Mouse (Mus musculus) forebrain, embryonic 16.5 days (tissue): ENCODE results near the gene Gbgt1. TPM values are rescaled to one million over a fixed set of nuclear protein-coding genes. Genes with fewer than 3 reads are reported as not detected.
"Not testable (repeated sequence)": the region's sequence is repeated elsewhere in the genome, so short reads cannot be mapped to it uniquely, and the experiment has no call there.

Experiments used
- ATAC-seq: fragments of 200-750 bp; cut with Nextera tagmentation; 2 replicates; pipeline ENCODE4 v1.8.0; 2017; ENCODE audit warnings: mild to moderate bottlenecking, moderate library complexity
- H3K27ac ChIP-seq: fragments of 300-500 bp; sonication (generic); 2 replicates; pipeline ENCODE4 v1.5.1; 2014; ENCODE audit warnings: low read length, control low read depth
- H3K27me3 ChIP-seq: fragments of 300-500 bp; sonication (generic); replicated peaks from 2 replicates; pipeline ENCODE4 v1.6.1; 2014; ENCODE audit warnings: low read length; ENCODE audit not compliant: control insufficient read depth, insufficient read depth
- H3K36me3 ChIP-seq: fragments of 300-500 bp; sonication (generic); 2 replicates; pipeline ENCODE4 v1.6.1; 2014; ENCODE audit not compliant: control insufficient read depth, insufficient read depth
- H3K4me1 ChIP-seq: fragments of 300-500 bp; sonication (generic); replicated peaks from 2 replicates; pipeline ENCODE4 v1.6.1; 2014; ENCODE audit warnings: low read length; ENCODE audit not compliant: control insufficient read depth, insufficient read depth
- H3K4me2 ChIP-seq: fragments of 300-500 bp; sonication (generic); 2 replicates; pipeline ENCODE4 v1.6.1; 2014; ENCODE audit warnings: mild to moderate bottlenecking, low read length, control low read depth
- H3K4me3 ChIP-seq: fragments of 300-500 bp; sonication (generic); replicated peaks from 2 replicates; pipeline ENCODE4 v1.5.1; 2014; ENCODE audit warnings: mild to moderate bottlenecking, low read length, control low read depth
- H3K9ac ChIP-seq: fragments of 300-500 bp; sonication (generic); replicated peaks from 2 replicates; pipeline ENCODE4 v1.6.1; 2014; ENCODE audit warnings: low read depth, low read length, control low read depth
- H3K9me3 ChIP-seq: fragments of 300-500 bp; sonication (generic); 2 replicates; pipeline ENCODE4 v1.6.1; 2016; ENCODE audit warnings: low read length; ENCODE audit not compliant: control insufficient read depth
- WGBS: fragments of 180-500 bp; shearing (Covaris S2); extraction: QIAGEN DNeasy Blood & Tissue Kit; methylation state at CpG from one replicate; pipeline ENCODE4 v1.1.7; 2014; 5-methylcytosine and 5-hydroxymethylcytosine counted together
- polyA plus RNA-seq: library from polyadenylated mRNA; unstranded; fragments of >200 nt; fragmentation: Nextera tagmentation; extraction: Ambion mirVana; gene quantifications from 2 replicates; pipeline ENCODE4 v1.2.1, GENCODE M21; 2015

Gbgt1 gene
- polyA plus RNA-seq, 1 experiment from 2014 or later: 0.51 TPM

- Histone ChIP-seq H3K27ac (no peak overlapping the region), H3K9ac (no peak overlapping the region), H3K36me3 (no peaks in the 10 kb centered on the region), H3K4me2 (no peak overlapping the region), H3K4me1 (no peaks in the 10 kb centered on the region), H3K9me3 (no peaks in the 10 kb centered on the region), H3K4me3 (no peak overlapping the region), H3K27me3 (no peaks in the 10 kb centered on the region)
- ATAC-seq: no peak
- WGBS: 89% methylated on average over 16 of the region's 16 CpGs
These were observed 693 bp upstream of the Gbgt1 start for GRCm38 (mm10) chr2:28495801-28496595.

GRCm38 (mm10) chr2:28497561-28497960 is 870 bp downstream of the Gbgt1 start:
- no peak overlapping the region for H3K4me3 ChIP-seq
- H3K27me3 ChIP-seq: no peaks in the 10 kb centered on the region
- no peak overlapping the region for H3K4me2 ChIP-seq
- 80% methylated on average over 5 of the region's 5 CpGs for WGBS
- H3K4me1 ChIP-seq: no peaks in the 10 kb centered on the region
- ATAC-seq: no peak
- H3K36me3 ChIP-seq: no peaks in the 10 kb centered on the region
- H3K9ac ChIP-seq: no peak overlapping the region
- no peaks in the 10 kb centered on the region for H3K9me3 ChIP-seq
- no peak overlapping the region for H3K27ac ChIP-seq

DNA sequence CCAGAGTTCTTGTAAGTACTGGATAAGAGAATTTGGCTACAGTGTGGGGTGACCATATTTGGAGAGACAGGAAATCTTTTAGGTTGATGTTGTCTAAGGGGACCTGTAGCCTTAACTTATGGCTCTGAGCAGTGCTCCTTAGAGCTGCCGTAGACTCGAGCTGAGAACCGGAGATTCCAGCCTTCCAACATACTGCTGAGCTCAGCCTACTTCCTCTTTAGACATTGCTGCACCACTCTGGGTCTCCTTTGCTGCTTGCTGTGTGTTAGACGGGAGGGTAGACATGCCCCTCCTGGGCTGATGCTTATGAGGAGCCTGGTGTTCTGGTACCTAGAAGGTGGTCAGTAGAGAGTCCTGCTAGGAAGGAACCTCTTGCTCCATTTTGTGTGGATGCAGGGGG is 1.7 kb downstream of the Gbgt1 start:
- Histone ChIP-seq H3K4me1 (no peaks in the 10 kb centered on the region), H3K27me3 (no peaks in the 10 kb centered on the region), H3K4me2 (no peak overlapping the region), H3K9me3 (no peaks in the 10 kb centered on the region), H3K36me3 (no peaks in the 10 kb centered on the region), H3K27ac (no peak overlapping the region), H3K9ac (no peak overlapping the region), H3K4me3 (no peak overlapping the region)
- WGBS: 92% methylated on average over 4 of the region's 4 CpGs
- no peak for ATAC-seq

DNA sequence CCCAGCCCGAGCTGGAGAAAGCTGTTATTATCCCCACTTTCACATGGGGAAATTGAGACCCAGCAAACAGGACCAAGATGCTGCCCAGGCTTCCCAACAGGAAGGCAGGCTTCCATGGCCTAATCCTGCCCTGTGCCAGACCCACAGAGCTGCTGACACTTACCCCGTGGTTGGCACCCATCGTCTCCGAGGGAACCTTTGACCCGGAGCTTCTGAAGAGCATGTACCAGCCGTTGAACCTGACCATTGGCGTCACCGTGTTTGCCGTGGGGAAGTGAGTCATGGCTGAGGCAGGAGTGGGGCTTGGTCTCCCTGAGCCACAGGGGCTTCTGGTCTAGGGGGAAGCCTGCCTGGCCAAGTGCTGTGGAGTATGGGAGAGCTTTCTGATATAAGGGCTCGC is 6.3 kb downstream of the Gbgt1 start:
- no peak for ATAC-seq
- Histone ChIP-seq H3K4me2 (no peak overlapping the region), H3K9ac (no peak overlapping the region), H3K27ac (no peak overlapping the region), H3K4me3 (no peak overlapping the region), H3K27me3 (no peaks in the 10 kb centered on the region), H3K36me3 (no peaks in the 10 kb centered on the region), H3K9me3 (no peaks in the 10 kb centered on the region), H3K4me1 (no peaks in the 10 kb centered on the region)
- 86% methylated on average over 10 of the region's 10 CpGs for WGBS

DNA sequence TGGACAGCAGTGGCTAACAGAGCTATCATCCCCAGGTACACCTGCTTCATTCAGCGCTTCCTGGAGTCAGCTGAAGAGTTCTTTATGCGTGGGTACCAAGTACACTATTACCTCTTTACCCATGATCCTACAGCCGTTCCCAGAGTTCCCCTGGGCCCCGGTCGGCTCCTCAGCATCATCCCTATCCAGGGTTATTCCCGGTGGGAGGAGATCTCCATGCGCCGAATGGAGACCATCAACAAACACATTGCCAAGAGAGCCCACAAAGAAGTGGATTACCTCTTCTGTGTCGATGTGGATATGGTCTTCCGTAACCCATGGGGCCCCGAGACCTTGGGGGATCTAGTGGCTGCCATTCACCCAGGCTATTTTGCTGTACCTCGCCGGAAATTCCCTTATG is 8.0 kb downstream of the Gbgt1 start:
- WGBS: 92% methylated on average over 13 of the region's 13 CpGs
- Histone ChIP-seq H3K9ac (no peak overlapping the region), H3K4me3 (no peak overlapping the region), H3K27ac (no peak overlapping the region), H3K36me3 (no peaks in the 10 kb centered on the region), H3K4me1 (no peaks in the 10 kb centered on the region), H3K27me3 (no peaks in the 10 kb centered on the region), H3K4me2 (no peak overlapping the region), H3K9me3 (no peaks in the 10 kb centered on the region)
- ATAC-seq: no peak

DNA sequence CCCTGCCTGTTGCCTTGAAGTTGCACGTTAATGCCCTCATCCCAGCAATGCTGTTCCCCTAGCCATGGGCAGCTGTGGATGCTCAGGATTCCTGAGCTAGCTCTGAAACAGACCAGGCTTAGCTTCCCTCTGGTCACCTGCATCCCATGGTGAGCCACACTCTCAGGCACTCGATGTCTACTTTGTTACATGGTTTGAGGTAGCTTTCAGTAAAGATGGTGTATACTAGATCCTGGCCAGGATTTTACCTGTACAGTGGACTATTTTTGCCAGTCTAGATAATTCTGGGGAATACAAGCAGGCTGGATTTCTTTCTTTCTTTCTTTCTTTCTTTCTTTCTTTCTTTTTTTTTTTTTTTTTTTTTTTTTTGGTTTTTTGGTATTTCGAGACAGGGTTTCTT is 9.1 kb downstream of the Gbgt1 start, which contains the start of gene Gm10134:
TSS of gene Gm10134 (plus strand) at position 301 of the 400 bp plus-strand sequence.
- Histone ChIP-seq H3K9ac (no peak within 1 kb of the TSS), H3K27me3 (0 out of 2 replicates have a peak, but pooled peaks cover 2% of the 10 kb centered on the region), H3K36me3 (no peaks in the 10 kb centered on the region), H3K4me1 (no peaks in the 10 kb centered on the region), H3K27ac (no peak within 1 kb of the TSS), H3K9me3 (no peaks in the 10 kb centered on the region), H3K4me2 (no peak within 1 kb of the TSS), H3K4me3 (no peak within 1 kb of the TSS)
- ATAC-seq: no peak
- WGBS: 80% methylated on average over 3 of the region's 3 CpGs

- Histone ChIP-seq H3K27me3 (0 out of 2 replicates have a peak, but pooled peaks cover 2% of the 10 kb centered on the region), H3K4me2 (no peak overlapping the region), H3K9ac (no peak overlapping the region), H3K4me1 (no peaks in the 10 kb centered on the region), H3K27ac (no peak overlapping the region), H3K36me3 (no peaks in the 10 kb centered on the region), H3K4me3 (no peak overlapping the region), H3K9me3 (no peaks in the 10 kb centered on the region)
- WGBS: 84% methylated on average over 6 of the region's 6 CpGs
- no peak for ATAC-seq
These were observed 9.6 kb downstream of the Gbgt1 start for GRCm38 (mm10) chr2:28506291-28506690.

DNA sequence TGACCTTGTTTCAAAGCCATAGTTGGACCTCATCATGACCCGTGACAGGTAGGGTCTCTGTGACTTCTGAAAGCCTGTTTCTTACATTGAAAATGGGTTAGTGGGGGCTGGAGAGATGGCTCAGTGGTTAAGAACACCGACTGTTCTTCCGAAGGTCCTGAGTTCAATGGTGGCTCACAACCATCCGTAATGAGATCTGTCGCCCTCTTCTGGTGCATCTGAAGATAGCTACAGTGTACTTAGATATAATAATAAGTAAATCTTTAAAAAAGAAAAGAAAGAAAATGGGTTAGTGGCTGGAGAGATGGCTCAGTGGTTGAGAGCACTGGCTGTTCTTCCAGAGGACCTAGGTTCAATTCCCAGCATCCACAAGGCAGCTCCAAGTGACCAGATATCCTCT is 14.9 kb downstream of the Gbgt1 start:
- not testable (repeated sequence) for H3K4me3 ChIP-seq, H3K9me3 ChIP-seq, H3K36me3 ChIP-seq, H3K4me2 ChIP-seq, H3K27me3 ChIP-seq, H3K27ac ChIP-seq, H3K9ac ChIP-seq, ATAC-seq
- WGBS: 55% methylated on average over 5 of the region's 5 CpGs
- peaks cover 30% of the 10 kb centered on the region for H3K4me1 ChIP-seq

DNA sequence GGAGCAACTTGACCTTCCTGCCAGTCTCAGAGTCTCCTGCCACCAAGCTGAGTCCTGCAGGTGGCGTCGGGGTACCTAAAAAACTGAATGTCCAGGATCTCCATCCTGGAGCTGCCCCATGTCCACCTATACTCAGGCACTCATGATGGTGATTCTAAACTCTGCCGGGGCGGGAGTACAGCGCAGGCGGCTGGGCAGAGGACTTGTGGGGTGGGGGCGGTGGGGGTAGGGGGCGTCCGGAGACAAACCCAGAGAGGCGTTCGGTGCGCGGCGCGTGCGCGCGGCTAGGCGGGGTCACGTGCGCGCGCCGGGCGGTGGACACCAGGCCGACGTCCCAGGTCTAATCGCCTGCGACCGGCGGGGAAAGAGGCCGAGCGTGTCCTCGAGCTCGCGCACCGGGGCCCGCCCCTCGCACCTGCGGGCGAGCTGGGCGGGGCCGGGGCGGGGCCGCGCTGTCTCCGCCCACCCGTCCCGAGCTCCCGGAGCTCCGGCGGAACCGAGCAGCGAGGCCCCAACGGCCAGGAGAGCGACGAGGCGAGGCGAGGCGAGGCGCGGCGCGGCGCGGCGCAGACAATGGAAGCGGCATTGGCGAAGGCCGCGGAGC is 16.2 kb downstream of the Gbgt1 start, which contains the start of gene Ralgds:
TSS of gene Ralgds (plus strand) at position 328 of the 604 bp plus-strand sequence.
- H3K4me2 ChIP-seq: peak within 1 kb of the TSS; percentile 89
- peaks cover 41% of the 10 kb centered on the region for H3K4me1 ChIP-seq
- no peaks in the 10 kb centered on the region for H3K9me3 ChIP-seq
- under 1% methylated on average over 63 of the region's 71 CpGs for WGBS
- 0 out of 2 replicates have a peak, but pooled peaks cover 2% of the 10 kb centered on the region for H3K27me3 ChIP-seq
- peak; percentile 65 for ATAC-seq
- peak within 1 kb of the TSS; percentile 84 for H3K27ac ChIP-seq
- H3K9ac ChIP-seq: peak within 1 kb of the TSS; percentile 86
- H3K36me3 ChIP-seq: no peaks in the 10 kb centered on the region
- H3K4me3 ChIP-seq: peak within 1 kb of the TSS; percentile 67
